Mouse (Mus musculus): ENCODE measurements around the gene Cd200r1. TPM values are rescaled to one million over a fixed set of nuclear protein-coding genes. Genes with fewer than 3 reads are reported as not detected.
"Not testable (repeated sequence)": the region's sequence is repeated elsewhere in the genome, so short reads cannot be mapped to it uniquely, and the experiment has no call there.

Gene Cd200r1
- polyA plus RNA-seq, 1 experiment: 0.02 TPM

DNA sequence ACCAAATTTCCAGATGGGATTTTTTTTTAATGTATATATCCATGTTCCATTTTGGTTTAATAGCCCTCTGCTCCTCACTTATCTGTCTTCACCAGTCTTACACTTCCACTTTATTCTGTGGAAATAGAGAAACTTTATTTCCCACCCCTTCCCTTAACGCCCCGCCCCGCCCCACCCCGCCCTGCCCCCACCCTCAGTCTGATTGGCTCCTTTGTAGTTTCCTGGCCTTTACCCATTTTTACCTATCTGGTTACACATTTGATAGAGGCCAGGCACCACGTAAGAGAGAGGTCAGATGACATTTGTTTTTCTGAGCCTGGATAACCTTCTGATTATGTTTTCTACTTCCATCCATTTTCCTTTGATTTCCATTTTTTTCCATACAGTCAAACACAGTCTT, 14.0 kb downstream of the Cd200r1 start:
- Histone ChIP-seq H3ac (ENCODE audit: control insufficient read depth, insufficient read length) (no peak overlapping the region), H3K4me2 (ENCODE audit: low read depth) (no peak overlapping the region), H3K4me3 (no peak overlapping the region), H3K79me2 (ENCODE audit: control insufficient read depth, insufficient read depth) (no peaks in the 10 kb centered on the region), H3K27me3 (ENCODE audit: control insufficient read depth, insufficient read depth, insufficient read length) (no peaks in the 10 kb centered on the region), H3K36me3 (ENCODE audit: control insufficient read depth, insufficient read depth) (no peaks in the 10 kb centered on the region)
- TF ChIP-seq MAX (IDR thresholded peaks at IDR 0.05; ENCODE audit: low read depth) (no peak), TCF3 (IDR thresholded peaks at IDR 0.05; ENCODE audit: insufficient read length, low read depth) (no peak), SRF (IDR thresholded peaks at IDR 0.05; ENCODE audit: control insufficient read depth, insufficient read length, low read depth) (no peak), POLR2A (IDR thresholded peaks at IDR 0.05; ENCODE audit: insufficient read length, low read depth) (no peak), POLR2AphosphoS2 (IDR thresholded peaks at IDR 0.05; ENCODE audit: insufficient read length, low read depth) (no peak), E2F4 (IDR thresholded peaks at IDR 0.05; ENCODE audit: insufficient read depth) (no peak), CEBPB (IDR thresholded peaks at IDR 0.05; ENCODE audit: insufficient read depth, poor library complexity, severe bottlenecking) (no peak), TCF12 (IDR thresholded peaks at IDR 0.05; ENCODE audit: insufficient read depth, poor library complexity, severe bottlenecking) (no peak), USF1 (IDR thresholded peaks at IDR 0.05; ENCODE audit: low read depth) (no peak), REST (IDR thresholded peaks at IDR 0.05; ENCODE audit: insufficient read depth, insufficient read length) (no peak), MYOG (IDR thresholded peaks at IDR 0.05; ENCODE audit: control insufficient read depth in 1 of 3, insufficient read depth in 1 of 3, insufficient read length in 2 of 3, low read depth in 2 of 3) (no peak), MYOD1 (IDR thresholded peaks at IDR 0.05; ENCODE audit: control insufficient read depth in 1 of 3, insufficient read length in 2 of 3, low read depth in 2 of 3) (no peak)

DNA sequence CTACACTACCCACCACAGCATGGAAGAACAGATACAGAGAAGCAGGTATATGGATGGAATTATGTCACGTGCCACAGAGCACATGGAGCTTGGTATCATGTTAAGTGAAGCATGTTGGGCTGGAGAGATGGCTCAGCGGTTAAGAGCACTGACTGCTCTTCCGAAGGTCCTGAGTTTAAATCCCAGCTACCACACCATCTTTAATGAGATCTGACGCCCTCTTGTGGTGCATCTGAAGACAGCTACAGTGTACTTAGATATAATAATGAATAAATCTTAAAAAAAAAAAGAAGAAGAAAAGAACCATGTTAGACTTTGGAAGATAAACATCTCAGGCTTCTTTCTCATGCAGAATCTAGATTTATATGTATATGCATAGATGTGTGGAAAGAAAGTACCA, 15.2 kb downstream of the Cd200r1 start:
- TF ChIP-seq POLR2AphosphoS2 (IDR thresholded peaks at IDR 0.05; ENCODE audit: insufficient read length, low read depth): no peak
- no peak for TF ChIP-seq SRF (IDR thresholded peaks at IDR 0.05; ENCODE audit: control insufficient read depth, insufficient read length, low read depth)
- TF ChIP-seq CEBPB (IDR thresholded peaks at IDR 0.05; ENCODE audit: insufficient read depth, poor library complexity, severe bottlenecking): no peak
- TF ChIP-seq MAX (IDR thresholded peaks at IDR 0.05; ENCODE audit: low read depth): no peak
- TF ChIP-seq TCF12 (IDR thresholded peaks at IDR 0.05; ENCODE audit: insufficient read depth, poor library complexity, severe bottlenecking): no peak
- TF ChIP-seq POLR2A (IDR thresholded peaks at IDR 0.05; ENCODE audit: insufficient read length, low read depth): no peak
- no peak for TF ChIP-seq USF1 (IDR thresholded peaks at IDR 0.05; ENCODE audit: low read depth)
- TF ChIP-seq MYOD1 (IDR thresholded peaks at IDR 0.05; ENCODE audit: control insufficient read depth in 1 of 3, insufficient read length in 2 of 3, low read depth in 2 of 3): no peak
- TF ChIP-seq MYOG (IDR thresholded peaks at IDR 0.05; ENCODE audit: control insufficient read depth in 1 of 3, insufficient read depth in 1 of 3, insufficient read length in 2 of 3, low read depth in 2 of 3): no peak
- no peak for TF ChIP-seq REST (IDR thresholded peaks at IDR 0.05; ENCODE audit: insufficient read depth, insufficient read length)
- H3K4me3 ChIP-seq: no peak overlapping the region
- H3K36me3 ChIP-seq (ENCODE audit: control insufficient read depth, insufficient read depth): no peaks in the 10 kb centered on the region
- H3ac ChIP-seq (ENCODE audit: control insufficient read depth, insufficient read length): no peak overlapping the region
- no peaks in the 10 kb centered on the region for H3K27me3 ChIP-seq (ENCODE audit: control insufficient read depth, insufficient read depth, insufficient read length)
- H3K4me2 ChIP-seq (ENCODE audit: low read depth): no peak overlapping the region
- H3K79me2 ChIP-seq (ENCODE audit: control insufficient read depth, insufficient read depth): no peaks in the 10 kb centered on the region

DNA sequence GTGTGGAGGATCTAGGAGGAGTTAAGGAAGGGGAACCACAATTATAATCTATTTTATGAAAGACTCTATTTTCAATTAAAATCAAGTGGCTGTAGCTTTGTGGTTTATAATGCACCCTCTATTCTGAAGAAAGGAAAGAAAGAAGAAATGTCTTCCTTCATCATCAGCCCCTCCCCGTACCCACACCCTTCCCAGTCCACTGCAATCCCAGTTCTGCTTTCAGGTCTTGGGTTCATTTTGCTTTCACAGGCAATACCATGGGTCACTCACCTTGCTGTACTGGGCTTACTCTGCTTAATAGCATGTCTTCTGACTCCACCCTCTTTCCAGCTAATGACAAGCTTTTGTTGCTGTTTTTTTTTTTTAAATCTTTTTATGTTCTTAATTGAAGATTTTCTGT, 21.4 kb downstream of the Cd200r1 start:
- no peak overlapping the region for H3K4me3 ChIP-seq
- TF ChIP-seq TCF12 (IDR thresholded peaks at IDR 0.05; ENCODE audit: insufficient read depth, poor library complexity, severe bottlenecking) (no peak), REST (IDR thresholded peaks at IDR 0.05; ENCODE audit: insufficient read depth, insufficient read length) (no peak), TCF3 (IDR thresholded peaks at IDR 0.05; ENCODE audit: insufficient read length, low read depth) (no peak)
- no peaks in the 10 kb centered on the region for H3K27me3 ChIP-seq (ENCODE audit: control insufficient read depth, insufficient read depth, insufficient read length)
- H3ac ChIP-seq (ENCODE audit: control insufficient read depth, insufficient read length): no peak overlapping the region
- no peaks in the 10 kb centered on the region for H3K79me2 ChIP-seq (ENCODE audit: control insufficient read depth, insufficient read depth)
- H3K36me3 ChIP-seq (ENCODE audit: control insufficient read depth, insufficient read depth): no peaks in the 10 kb centered on the region
- H3K4me2 ChIP-seq (ENCODE audit: low read depth): no peak overlapping the region

DNA sequence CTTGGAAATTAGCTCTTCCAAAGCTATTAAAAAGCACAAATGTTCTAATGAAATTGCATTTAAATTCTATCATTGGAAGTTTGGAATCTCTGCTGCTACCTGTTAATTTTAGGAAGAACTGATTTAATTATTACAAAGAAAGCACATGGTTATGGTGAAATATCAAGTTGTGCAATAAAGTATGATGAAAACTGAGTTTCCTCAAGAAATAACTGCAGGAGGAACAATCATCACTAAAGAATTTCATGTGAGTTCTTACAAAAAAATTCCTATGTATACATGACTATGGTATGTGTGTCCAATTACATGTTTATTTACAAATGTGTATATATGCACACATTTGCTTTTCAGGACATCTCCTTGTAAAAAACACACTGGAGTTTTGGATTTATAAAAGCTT, 28.9 kb downstream of the Cd200r1 start:
- Histone ChIP-seq H3ac (ENCODE audit: control insufficient read depth, insufficient read length) (no peak overlapping the region), H3K27me3 (ENCODE audit: control insufficient read depth, insufficient read depth, insufficient read length) (no peaks in the 10 kb centered on the region), H3K4me3 (no peak overlapping the region), H3K36me3 (ENCODE audit: control insufficient read depth, insufficient read depth) (no peaks in the 10 kb centered on the region), H3K79me2 (ENCODE audit: control insufficient read depth, insufficient read depth) (no peaks in the 10 kb centered on the region), H3K4me2 (ENCODE audit: low read depth) (no peak overlapping the region)
- peak; percentile 66; the same call in 1 of the 2 replicates for TF ChIP-seq CEBPB (IDR thresholded peaks at IDR 0.05; ENCODE audit: insufficient read depth, poor library complexity, severe bottlenecking)
- no peak for TF ChIP-seq TCF12 (IDR thresholded peaks at IDR 0.05; ENCODE audit: insufficient read depth, poor library complexity, severe bottlenecking)

DNA sequence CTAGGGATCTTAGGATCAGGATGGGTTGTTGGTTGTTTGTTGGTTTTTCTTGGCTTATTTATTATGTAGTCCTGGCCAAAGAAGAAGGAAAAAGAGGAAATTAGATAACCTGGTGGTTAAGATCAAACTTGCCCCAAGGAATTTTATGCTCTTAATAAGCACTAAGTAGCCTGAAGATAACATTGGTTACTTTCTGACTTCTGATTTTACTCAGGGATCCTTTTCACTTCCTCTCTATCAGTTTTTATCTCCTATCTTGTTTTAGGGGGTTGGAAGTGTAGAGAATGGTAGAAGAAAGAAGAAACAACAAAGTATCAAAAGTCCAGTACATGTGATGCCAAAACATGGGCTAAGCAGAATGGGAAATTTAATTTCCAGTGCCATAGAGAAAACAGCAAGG, 40.4 kb downstream of the Cd200r1 start:
- H3K79me2 ChIP-seq (ENCODE audit: control insufficient read depth, insufficient read depth): no peaks in the 10 kb centered on the region
- H3ac ChIP-seq (ENCODE audit: control insufficient read depth, insufficient read length): no peak overlapping the region
- no peak overlapping the region for H3K4me3 ChIP-seq
- H3K4me2 ChIP-seq (ENCODE audit: low read depth): no peak overlapping the region
- H3K36me3 ChIP-seq (ENCODE audit: control insufficient read depth, insufficient read depth): no peaks in the 10 kb centered on the region
- H3K27me3 ChIP-seq (ENCODE audit: control insufficient read depth, insufficient read depth, insufficient read length): no peaks in the 10 kb centered on the region
- TF ChIP-seq POLR2AphosphoS2 (IDR thresholded peaks at IDR 0.05; ENCODE audit: insufficient read length, low read depth) (no peak), TCF12 (IDR thresholded peaks at IDR 0.05; ENCODE audit: insufficient read depth, poor library complexity, severe bottlenecking) (no peak), MYOG (IDR thresholded peaks at IDR 0.05; ENCODE audit: control insufficient read depth in 1 of 3, insufficient read depth in 1 of 3, insufficient read length in 2 of 3, low read depth in 2 of 3) (no peak), CEBPB (IDR thresholded peaks at IDR 0.05; ENCODE audit: insufficient read depth, poor library complexity, severe bottlenecking) (no peak), SRF (IDR thresholded peaks at IDR 0.05; ENCODE audit: control insufficient read depth, insufficient read length, low read depth) (no peak), USF1 (IDR thresholded peaks at IDR 0.05; ENCODE audit: low read depth) (no peak), MYOD1 (IDR thresholded peaks at IDR 0.05; ENCODE audit: control insufficient read depth in 1 of 3, insufficient read length in 2 of 3, low read depth in 2 of 3) (no peak), E2F4 (IDR thresholded peaks at IDR 0.05; ENCODE audit: insufficient read depth) (no peak), REST (IDR thresholded peaks at IDR 0.05; ENCODE audit: insufficient read depth, insufficient read length) (no peak), TCF3 (IDR thresholded peaks at IDR 0.05; ENCODE audit: insufficient read length, low read depth) (no peak), POLR2A (IDR thresholded peaks at IDR 0.05; ENCODE audit: insufficient read length, low read depth) (no peak), MAX (IDR thresholded peaks at IDR 0.05; ENCODE audit: low read depth) (no peak)

DNA sequence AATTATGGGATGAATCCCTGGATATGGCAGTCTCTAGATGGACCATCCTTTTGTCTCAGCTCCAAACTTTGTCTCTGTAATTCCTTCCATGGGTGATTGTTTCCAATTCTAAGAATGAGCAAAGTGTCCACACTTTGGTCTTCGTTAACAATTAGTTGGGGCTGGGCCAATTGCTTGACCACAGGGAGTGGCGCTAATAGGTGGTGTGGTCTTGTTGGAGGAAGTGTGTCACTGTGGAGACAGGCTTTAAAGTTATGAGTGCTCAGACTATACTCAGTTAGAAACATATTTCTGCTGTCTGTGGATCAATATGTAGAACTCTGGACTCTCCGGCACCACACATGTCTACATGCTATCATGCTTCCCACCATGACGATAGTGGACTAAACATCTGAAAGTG, 44.7 kb downstream of the Cd200r1 start:
- H3K4me3 ChIP-seq; H3K79me2 ChIP-seq (ENCODE audit: control insufficient read depth, insufficient read depth); H3K27me3 ChIP-seq (ENCODE audit: control insufficient read depth, insufficient read depth, insufficient read length); H3ac ChIP-seq (ENCODE audit: control insufficient read depth, insufficient read length); H3K36me3 ChIP-seq (ENCODE audit: control insufficient read depth, insufficient read depth); H3K4me2 ChIP-seq (ENCODE audit: low read depth): not testable (repeated sequence)

Data from myocyte (in vitro differentiated cells).